Mouse (Mus musculus): ENCODE results near the gene Dysf. TPM values are rescaled to one million over a fixed set of nuclear protein-coding genes. Genes with fewer than 3 reads are reported as not detected.
A peak's percentile ranks its signal among the peaks of the same experiment; 100 is the strongest.

The Dysf gene
- total RNA-seq, 2 experiments from 2014 or later: 117 to 135 TPM

- no peak for DNase-seq
- intact Hi-C loops (cut with DNase I): no loop called here
Measured at GRCm38 (mm10) chr6:84219119-84219518, 210.7 kb downstream of the Dysf start.

GRCm38 (mm10) chr6:84224861-84225260 lies 216.5 kb downstream of the Dysf start:
- intact Hi-C loops (cut with DNase I): loop anchor here (5.0 kb wide), 1 partner anchor 92 kb away; no protein-coding TSS in a partner anchor
- DNase-seq: peak; percentile 82 to 86

GRCm38 (mm10) chr6:84225587-84225986 lies 217.2 kb downstream of the Dysf start:
- DNase-seq: peak; percentile 85 to 90
- intact Hi-C loops (cut with DNase I): loop anchor here (5.0 kb wide), 1 partner anchor 92 kb away; no protein-coding TSS in a partner anchor

- intact Hi-C loops (cut with DNase I): loop anchor here (5.0 kb wide), 1 partner anchor 89 kb away; no protein-coding TSS in a partner anchor
- DNase-seq: peak in 1 of 2 experiments; percentile 19
Measured at GRCm38 (mm10) chr6:84228196-84228595, 219.8 kb downstream of the Dysf start.

DNA sequence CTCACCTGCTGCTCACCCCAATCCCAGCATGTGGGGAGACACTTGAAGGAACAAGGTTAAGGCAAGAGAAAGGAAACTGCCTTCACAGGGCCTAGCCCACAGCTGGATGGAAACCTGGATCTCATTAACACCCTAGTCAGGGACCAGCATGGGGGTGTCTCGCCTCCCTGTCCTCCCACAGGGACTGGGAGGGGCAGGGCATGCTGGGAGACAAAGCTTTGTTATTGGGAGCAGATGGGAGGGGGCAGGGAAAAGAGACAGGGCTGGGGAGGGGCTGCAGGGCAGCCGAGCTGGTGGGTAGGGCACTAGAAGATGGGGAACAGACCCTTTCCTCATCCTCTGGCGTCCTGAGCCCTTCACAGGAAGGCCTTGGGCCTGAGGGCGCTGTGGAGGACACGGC lies 220.4 kb downstream of the Dysf start:
- intact Hi-C loops (cut with DNase I): loop anchor here (5.0 kb wide), 1 partner anchor 89 kb away; no protein-coding TSS in a partner anchor
- peak in 1 of 2 experiments; percentile 16 for DNase-seq

GRCm38 (mm10) chr6:84229739-84230138 lies 221.3 kb downstream of the Dysf start:
- intact Hi-C loops (cut with DNase I): loop anchor here (5.0 kb wide), 1 partner anchor 88 kb away; no protein-coding TSS in a partner anchor
- no peak for DNase-seq

GRCm38 (mm10) chr6:84231108-84231507 lies 222.7 kb downstream of the Dysf start:
- DNase-seq: peak in 1 of 2 experiments; percentile 19
- intact Hi-C loops (cut with DNase I): no loop called here

DNA sequence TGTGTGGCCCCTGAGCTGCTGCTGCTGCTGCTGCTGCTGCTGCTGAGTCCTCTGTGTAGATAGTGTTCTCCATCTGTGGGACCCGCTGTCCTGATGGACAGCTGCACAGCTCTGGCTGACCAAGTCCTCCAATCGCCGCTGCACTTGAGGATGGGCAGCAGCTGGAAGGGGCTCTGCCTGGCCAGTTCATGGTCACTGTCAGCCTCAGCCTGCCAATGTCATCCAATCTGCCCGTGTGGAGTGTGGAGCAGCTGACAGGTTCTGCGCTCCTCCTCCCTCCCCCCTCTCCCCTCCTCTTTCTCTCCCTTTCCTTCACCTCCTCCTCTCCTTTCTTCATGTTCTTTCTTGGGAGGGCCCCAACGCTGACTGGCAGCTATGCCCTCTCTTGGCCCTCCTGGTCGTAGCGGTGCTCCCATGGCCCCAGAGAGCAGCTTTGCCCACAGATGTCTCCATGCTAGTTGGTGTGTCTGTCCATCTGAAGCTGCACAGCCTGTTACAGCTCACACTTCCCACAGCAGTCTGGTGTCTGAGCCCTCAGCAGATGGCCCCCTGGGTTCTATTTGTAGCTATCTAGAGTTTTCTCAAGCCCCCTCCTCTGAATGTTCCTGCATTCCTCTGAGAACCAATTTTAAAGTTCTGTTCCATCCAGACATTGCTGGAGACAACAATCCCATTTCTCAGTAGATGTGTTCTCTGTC lies 223.8 kb downstream of the Dysf start:
- intact Hi-C loops (cut with DNase I): no loop called here
- peak in 1 of 2 experiments; percentile 17 for DNase-seq

DNA sequence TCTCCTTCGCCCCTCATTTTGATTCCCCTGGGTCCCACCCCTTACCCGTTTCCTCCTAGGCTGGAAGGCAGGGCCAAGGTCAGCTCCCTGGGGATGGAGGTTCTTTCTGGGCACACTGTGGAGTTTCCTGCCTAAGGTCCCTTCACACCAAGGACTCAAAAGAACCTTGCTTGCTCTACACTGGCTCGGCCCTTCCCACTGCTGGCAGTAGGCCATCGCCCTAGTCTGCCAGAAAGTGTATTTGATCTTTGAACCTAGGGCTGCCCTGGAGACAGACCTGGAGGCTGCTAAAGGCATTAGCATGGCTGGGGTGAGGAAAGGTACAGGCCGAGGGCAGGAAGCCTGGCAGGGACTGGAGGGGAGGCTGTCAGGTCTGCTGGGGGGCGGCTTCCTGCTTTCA lies 225.4 kb downstream of the Dysf start:
- DNase-seq: peak; percentile 46 to 55
- intact Hi-C loops (cut with DNase I): no loop called here

DNA sequence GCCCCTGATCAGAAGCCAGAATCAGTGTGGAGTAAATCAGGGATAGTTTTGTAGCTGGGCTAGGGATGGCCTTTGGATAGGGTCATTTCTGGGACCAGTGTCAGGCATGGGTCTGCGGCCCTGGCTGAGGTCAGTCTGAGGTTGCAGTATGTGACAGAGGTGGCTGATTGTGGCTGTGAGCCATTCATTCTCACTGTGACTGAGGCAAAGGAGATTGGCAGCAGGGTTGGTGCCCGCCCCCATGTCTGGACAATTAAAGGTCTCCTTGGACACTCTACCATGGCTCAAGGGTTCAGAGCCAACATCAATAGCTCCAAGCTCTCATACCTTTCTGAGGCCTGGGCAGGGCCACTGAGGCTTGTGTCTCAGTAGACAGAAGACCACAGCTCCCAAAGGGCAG lies 227.0 kb downstream of the Dysf start:
- intact Hi-C loops (cut with DNase I): no loop called here
- DNase-seq: peak in 1 of 2 experiments; percentile 25

DNA sequence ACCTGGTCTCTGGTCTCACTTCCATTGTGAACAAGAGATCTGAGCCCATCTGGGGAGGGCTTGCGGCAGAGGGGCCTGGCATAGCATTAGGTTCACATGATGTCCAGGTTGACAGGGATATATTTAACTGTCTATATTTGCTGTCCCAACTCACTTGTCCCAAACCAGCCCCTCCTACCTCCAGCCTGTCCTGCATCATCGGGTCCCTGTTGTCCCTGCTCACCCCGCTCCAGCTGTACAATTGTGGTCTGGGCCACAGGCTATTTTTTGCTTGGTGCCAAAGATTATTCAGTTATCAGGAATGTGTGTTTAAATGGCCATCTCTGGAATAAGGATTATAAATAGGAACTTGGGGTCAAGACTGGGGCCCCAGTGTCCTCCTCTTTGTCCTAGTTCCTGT lies 235.0 kb downstream of the Dysf start:
- DNase-seq: peak; percentile 72 to 82
- intact Hi-C loops (cut with DNase I): loop anchor here (5.0 kb wide), 1 partner anchor 86 kb away; no protein-coding TSS in a partner anchor

DNA sequence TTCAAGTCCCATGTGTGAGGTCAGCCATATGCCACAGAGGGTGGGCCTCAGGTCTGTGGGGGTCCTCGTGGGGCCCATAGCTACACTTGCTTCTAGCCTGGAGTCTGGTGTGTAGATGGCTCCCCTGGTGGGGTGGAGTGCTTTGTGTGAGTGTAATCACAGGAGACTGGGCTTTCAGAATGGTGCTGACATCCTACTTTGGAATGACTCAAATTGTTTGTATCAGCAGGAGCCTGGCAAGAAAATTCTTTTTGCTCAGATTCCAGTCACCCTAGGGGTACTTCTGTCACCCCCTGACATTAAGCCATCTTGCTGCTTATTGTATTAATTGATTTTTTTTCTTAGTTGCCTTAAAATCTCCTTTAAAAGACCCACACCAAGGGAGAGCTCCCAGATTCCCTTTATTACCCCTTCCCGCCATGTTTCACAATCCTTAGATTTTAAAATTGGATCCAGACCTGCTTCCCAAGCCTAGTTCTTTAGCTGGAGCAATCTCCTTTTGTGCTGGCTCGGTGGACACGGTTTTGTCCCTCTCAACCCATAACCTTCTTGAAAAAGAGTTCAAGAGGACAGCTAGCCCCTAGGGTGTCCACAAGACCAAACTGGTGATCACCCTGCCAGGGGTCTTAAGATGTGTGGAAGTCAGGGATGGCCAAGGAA lies 237.8 kb downstream of the Dysf start:
- DNase-seq: no peak
- intact Hi-C loops (cut with DNase I): no loop called here

GRCm38 (mm10) chr6:84246979-84247378 lies 238.6 kb downstream of the Dysf start:
- no peak for DNase-seq
- intact Hi-C loops (cut with DNase I): no loop called here

Other genes with a start within 250 kb of the Dysf start
- not detected for gene Ankrd53, start 245.9 kb upstream of the Dysf start, total RNA-seq (2021)
- gene Tex261, start 232.8 kb upstream of the Dysf start, total RNA-seq (2021): 10 to 100 TPM; 68.8 to 83.4 TPM
- 10 to 100 TPM; 27.4 to 33.0 TPM for gene Nagk, start 213.6 kb upstream of the Dysf start, total RNA-seq (2021)
- 10 to 100 TPM; 19.4 to 20.2 TPM for gene Paip2b, start 176.8 kb upstream of the Dysf start, total RNA-seq (2021)
- gene Zfp638, start 141.5 kb upstream of the Dysf start, total RNA-seq (2021): 10 to 100 TPM; 66.0 to 73.7 TPM

All from heart, postnatal 10 days (tissue).